Mouse (Mus musculus): Measurements from ENCODE around the gene C2cd4c.

DNA sequence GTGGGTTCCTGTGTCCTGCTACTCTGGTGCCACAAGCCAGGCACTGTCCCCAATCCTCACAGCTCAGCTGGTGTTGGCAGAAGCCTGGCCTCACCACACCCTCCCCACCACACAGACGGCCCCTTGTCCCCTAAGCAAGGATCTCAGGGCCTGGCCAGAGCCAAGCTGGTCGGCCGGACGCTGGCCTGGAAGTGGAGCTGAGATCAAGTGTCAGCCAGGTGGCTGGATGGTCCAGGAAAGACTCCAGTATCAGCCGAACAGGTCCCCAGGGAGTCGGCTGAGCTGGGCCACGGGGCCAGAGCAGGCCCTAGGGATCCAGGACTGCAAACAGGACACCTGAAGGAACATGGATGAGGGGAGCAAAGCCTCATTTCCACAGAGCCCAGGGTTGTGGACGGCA lies 31.9 kb upstream of the C2cd4c start, which contains the start of gene Odf3l2:
- TF ChIP-seq GATA1 (IDR thresholded peaks at IDR 0.05; ENCODE audit: low read length) (no peak), TAL1 (IDR thresholded peaks at IDR 0.05; ENCODE audit: low read length) (no peak)

All from erythroblast, embryonic 14.5 days (primary cell).